Mouse (Mus musculus) embryonic facial prominence, embryonic 12.5 days (tissue): ENCODE measurements around the gene Ngrn. TPM values are rescaled to one million over a fixed set of nuclear protein-coding genes. Genes with fewer than 3 reads are reported as not detected.

Experiments
- ATAC-seq: fragments of 200-750 bp; cut with Nextera tagmentation; 2 replicates; pipeline ENCODE4 v1.8.0; 2017; ENCODE audit not compliant: insufficient number of reproducible peaks, insufficient read depth, low FRiP score, low TSS enrichment
- H3K27ac ChIP-seq: fragments of 300-500 bp; sonication (generic); 2 replicates; pipeline ENCODE4 v1.5.1; 2016; ENCODE audit warnings: mild to moderate bottlenecking
- H3K27me3 ChIP-seq: fragments of 300-500 bp; sonication (generic); 2 replicates; pipeline ENCODE4 v1.6.1; 2016; ENCODE audit warnings: mild to moderate bottlenecking, moderate library complexity
- H3K36me3 ChIP-seq: fragments of 300-500 bp; sonication (generic); 2 replicates; pipeline ENCODE4 v1.6.1; 2016; ENCODE audit warnings: mild to moderate bottlenecking
- H3K4me1 ChIP-seq: fragments of 300-500 bp; sonication (generic); 2 replicates; pipeline ENCODE4 v1.6.1; 2016
- H3K4me2 ChIP-seq: fragments of 300-500 bp; sonication (generic); replicated peaks from 2 replicates; pipeline ENCODE4 v1.6.1; 2016; ENCODE audit warnings: mild to moderate bottlenecking, moderate library complexity
- H3K4me3 ChIP-seq: fragments of 300-500 bp; sonication (generic); 2 replicates; pipeline ENCODE4 v1.5.1; 2016; ENCODE audit warnings: mild to moderate bottlenecking
- H3K9ac ChIP-seq: fragments of 300-500 bp; sonication (generic); 2 replicates; pipeline ENCODE4 v1.6.1; 2016; ENCODE audit warnings: mild to moderate bottlenecking, moderate library complexity
- H3K9me3 ChIP-seq: fragments of 300-500 bp; sonication (generic); 2 replicates; pipeline ENCODE4 v1.6.1; 2016; ENCODE audit warnings: mild to moderate bottlenecking, moderate library complexity
- WGBS: fragments of 180-500 bp; shearing (Covaris S2); methylation state at CpG from one replicate; pipeline ENCODE4 v1.1.7; 2016; 5-methylcytosine and 5-hydroxymethylcytosine counted together
- polyA plus RNA-seq: library from polyadenylated mRNA; unstranded; fragments of >200 nt; fragmentation: Nextera tagmentation; extraction: Ambion mirVana; gene quantifications from 2 replicates; pipeline ENCODE4 v1.2.1, GENCODE M21; 2016

Ngrn gene
- polyA plus RNA-seq, 1 experiment from 2014 or later = 56.2 TPM

- H3K4me3 ChIP-seq = no peak overlapping the region
- peaks cover 15% of the 10 kb centered on the region; the same call in 1 of the 2 replicates for H3K4me1 ChIP-seq
- WGBS = 94% methylated on average over 12 of the region's 12 CpGs
- no peak overlapping the region for H3K9ac ChIP-seq
- peaks cover 26% of the 10 kb centered on the region for H3K36me3 ChIP-seq
- H3K4me2 ChIP-seq = no peak overlapping the region
- H3K9me3 ChIP-seq = no peaks in the 10 kb centered on the region
- H3K27me3 ChIP-seq = no peaks in the 10 kb centered on the region; the same call in 1 of the 2 replicates
- H3K27ac ChIP-seq = no peak overlapping the region
- no peak for ATAC-seq
Observed at GRCm38 (mm10) chr7:80264606-80265005, 3.6 kb downstream of the Ngrn start.

- Histone ChIP-seq H3K4me1 (peaks cover 17% of the 10 kb centered on the region), H3K27ac (no peak overlapping the region), H3K4me2 (no peak overlapping the region), H3K4me3 (no peak overlapping the region), H3K9me3 (no peaks in the 10 kb centered on the region), H3K36me3 (peaks cover 28% of the 10 kb centered on the region), H3K9ac (no peak overlapping the region), H3K27me3 (no peaks in the 10 kb centered on the region)
- WGBS = 73% methylated on average over 1 of the region's 1 CpGs
- ATAC-seq = no peak
Observed at GRCm38 (mm10) chr7:80267764-80268163, 6.7 kb downstream of the Ngrn start.

GRCm38 (mm10) chr7:80268897-80269750 is 8.1 kb downstream of the Ngrn start, which contains the start of gene Vps33b:
Vps33b (plus strand) TSS chr7:80269649.
- Histone ChIP-seq H3K9ac (peak within 1 kb of the TSS; percentile 79), H3K9me3 (no peaks in the 10 kb centered on the region), H3K4me3 (peak within 1 kb of the TSS; percentile 86), H3K27ac (peak within 1 kb of the TSS; percentile 73), H3K27me3 (no peaks in the 10 kb centered on the region), H3K4me2 (peak within 1 kb of the TSS; percentile 87), H3K36me3 (peaks cover 40% of the 10 kb centered on the region), H3K4me1 (peaks cover 17% of the 10 kb centered on the region)
- 6% methylated on average over 21 of the region's 21 CpGs for WGBS
- ATAC-seq = peak; percentile 73

GRCm38 (mm10) chr7:80269751-80270255 is 8.8 kb downstream of the Ngrn start:
- WGBS = under 1% methylated on average over 23 of the region's 23 CpGs
- H3K27ac ChIP-seq = peak overlapping the region; percentile 48; the same call in 1 of the 2 replicates
- peaks cover 40% of the 10 kb centered on the region for H3K36me3 ChIP-seq
- peak overlapping the region; percentile 79 for H3K9ac ChIP-seq
- peaks cover 5% of the 10 kb centered on the region for H3K9me3 ChIP-seq
- H3K4me3 ChIP-seq = peak overlapping the region; percentile 86
- peaks cover 17% of the 10 kb centered on the region for H3K4me1 ChIP-seq
- H3K4me2 ChIP-seq = peak overlapping the region; percentile 87
- ATAC-seq = peak; percentile 56
- H3K27me3 ChIP-seq = no peaks in the 10 kb centered on the region

- no peak overlapping the region for H3K4me3 ChIP-seq
- peaks cover 11% of the 10 kb centered on the region for H3K9me3 ChIP-seq
- no peaks in the 10 kb centered on the region for H3K27me3 ChIP-seq
- no peak overlapping the region for H3K9ac ChIP-seq
- WGBS = 93% methylated on average over 2 of the region's 2 CpGs
- no peak for ATAC-seq
- H3K4me2 ChIP-seq = no peak overlapping the region
- H3K4me1 ChIP-seq = peaks cover 15% of the 10 kb centered on the region
- peaks cover 49% of the 10 kb centered on the region for H3K36me3 ChIP-seq
- H3K27ac ChIP-seq = no peak overlapping the region
Observed at GRCm38 (mm10) chr7:80273456-80273855, 12.4 kb downstream of the Ngrn start.

GRCm38 (mm10) chr7:80276374-80276773 is 15.4 kb downstream of the Ngrn start:
- H3K27ac ChIP-seq = no peak overlapping the region
- 95% methylated on average over 4 of the region's 4 CpGs for WGBS
- no peak overlapping the region for H3K4me3 ChIP-seq
- H3K4me1 ChIP-seq = no peaks in the 10 kb centered on the region
- H3K27me3 ChIP-seq = no peaks in the 10 kb centered on the region
- H3K9me3 ChIP-seq = peaks cover 11% of the 10 kb centered on the region
- no peak overlapping the region for H3K9ac ChIP-seq
- peaks cover 60% of the 10 kb centered on the region for H3K36me3 ChIP-seq
- H3K4me2 ChIP-seq = no peak overlapping the region
- ATAC-seq = no peak

- H3K9ac ChIP-seq = no peak overlapping the region
- 82% methylated on average over 10 of the region's 10 CpGs for WGBS
- H3K27me3 ChIP-seq = no peaks in the 10 kb centered on the region
- H3K27ac ChIP-seq = no peak overlapping the region
- no peak overlapping the region for H3K4me3 ChIP-seq
- H3K9me3 ChIP-seq = peaks cover 3% of the 10 kb centered on the region
- H3K4me1 ChIP-seq = no peaks in the 10 kb centered on the region
- no peak overlapping the region for H3K4me2 ChIP-seq
- ATAC-seq = no peak
- H3K36me3 ChIP-seq = peaks cover 58% of the 10 kb centered on the region
Observed at GRCm38 (mm10) chr7:80280032-80280431, 19.0 kb downstream of the Ngrn start.

- no peaks in the 10 kb centered on the region for H3K9me3 ChIP-seq
- H3K4me2 ChIP-seq = no peak overlapping the region
- no peak for ATAC-seq
- H3K4me3 ChIP-seq = no peak overlapping the region
- no peak overlapping the region for H3K27ac ChIP-seq
- H3K9ac ChIP-seq = no peak overlapping the region
- WGBS = 90% methylated on average over 2 of the region's 2 CpGs
- no peaks in the 10 kb centered on the region for H3K4me1 ChIP-seq
- H3K36me3 ChIP-seq = peaks cover 60% of the 10 kb centered on the region
- no peaks in the 10 kb centered on the region for H3K27me3 ChIP-seq
Observed at GRCm38 (mm10) chr7:80280998-80281397, 20.0 kb downstream of the Ngrn start.

GRCm38 (mm10) chr7:80281646-80282045 is 20.6 kb downstream of the Ngrn start:
- no peak overlapping the region for H3K4me3 ChIP-seq
- no peak overlapping the region for H3K27ac ChIP-seq
- H3K9me3 ChIP-seq = no peaks in the 10 kb centered on the region
- 86% methylated on average over 3 of the region's 3 CpGs for WGBS
- no peak for ATAC-seq
- no peak overlapping the region for H3K9ac ChIP-seq
- H3K4me1 ChIP-seq = no peaks in the 10 kb centered on the region
- H3K36me3 ChIP-seq = peaks cover 59% of the 10 kb centered on the region
- H3K27me3 ChIP-seq = no peaks in the 10 kb centered on the region
- H3K4me2 ChIP-seq = no peak overlapping the region

GRCm38 (mm10) chr7:80283226-80283918 is 22.4 kb downstream of the Ngrn start:
- Histone ChIP-seq H3K9ac (no peak overlapping the region), H3K4me1 (no peaks in the 10 kb centered on the region), H3K4me3 (no peak overlapping the region), H3K27ac (no peak overlapping the region), H3K9me3 (no peaks in the 10 kb centered on the region), H3K27me3 (no peaks in the 10 kb centered on the region), H3K4me2 (no peak overlapping the region), H3K36me3 (peaks cover 64% of the 10 kb centered on the region)
- no peak for ATAC-seq
- 84% methylated on average over 3 of the region's 3 CpGs for WGBS

GRCm38 (mm10) chr7:80284391-80284790 is 23.4 kb downstream of the Ngrn start:
- WGBS = 93% methylated on average over 5 of the region's 5 CpGs
- no peak overlapping the region for H3K27ac ChIP-seq
- H3K27me3 ChIP-seq = no peaks in the 10 kb centered on the region
- H3K9ac ChIP-seq = no peak overlapping the region
- H3K4me2 ChIP-seq = no peak overlapping the region
- H3K4me3 ChIP-seq = no peak overlapping the region
- H3K36me3 ChIP-seq = peaks cover 66% of the 10 kb centered on the region
- H3K9me3 ChIP-seq = no peaks in the 10 kb centered on the region
- H3K4me1 ChIP-seq = no peaks in the 10 kb centered on the region
- ATAC-seq = no peak
